Mouse (Mus musculus): ENCODE measurements around the gene Fbxw4. TPM values are rescaled to one million over a fixed set of nuclear protein-coding genes. Genes with fewer than 3 reads are reported as not detected.

Gene Fbxw4
- total RNA-seq, 2 experiments from 2014 or later, result 24.0 to 25.0 TPM

DNA sequence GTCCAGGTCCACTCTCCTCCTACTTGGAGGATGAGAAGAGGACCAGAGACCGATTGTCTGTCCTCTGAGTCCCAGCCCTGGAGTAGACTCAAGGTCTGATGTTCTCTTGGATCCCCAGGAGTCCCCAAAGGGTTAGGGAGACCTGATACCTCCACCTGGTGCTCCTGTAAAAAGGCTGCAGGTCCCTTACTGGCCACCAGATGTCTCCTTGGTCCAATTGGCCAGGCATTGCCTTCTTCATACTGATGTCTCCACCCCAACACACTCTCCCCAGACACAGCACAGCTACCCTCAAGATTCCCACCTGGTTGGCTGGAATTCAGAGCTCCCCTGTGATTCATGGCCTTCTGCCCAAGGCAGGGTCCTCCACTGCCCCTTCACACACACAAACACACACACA, 122.6 kb downstream of the Fbxw4 start:
- peak; percentile 68 for DNase-seq

DNA sequence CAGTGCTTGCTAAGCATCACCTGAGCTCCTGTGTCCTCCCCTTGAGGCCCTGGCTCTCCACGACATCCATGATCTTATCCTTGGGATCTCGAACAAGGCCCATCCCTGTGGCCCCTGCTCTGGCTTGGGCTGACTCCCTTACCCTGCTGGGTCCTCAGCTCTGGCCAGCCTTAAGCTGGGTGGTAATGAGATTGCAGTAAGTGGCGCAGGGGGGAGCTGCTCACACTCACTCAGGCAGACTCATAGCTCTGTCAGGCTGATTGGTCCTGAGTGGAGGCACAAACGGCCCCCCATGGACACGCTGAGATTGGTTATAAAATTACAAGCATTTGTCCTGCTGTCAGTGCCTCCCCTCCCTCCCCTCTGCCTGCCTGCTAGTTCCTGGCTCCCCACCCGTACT, 124.2 kb downstream of the Fbxw4 start:
- DNase-seq, result no peak

DNA sequence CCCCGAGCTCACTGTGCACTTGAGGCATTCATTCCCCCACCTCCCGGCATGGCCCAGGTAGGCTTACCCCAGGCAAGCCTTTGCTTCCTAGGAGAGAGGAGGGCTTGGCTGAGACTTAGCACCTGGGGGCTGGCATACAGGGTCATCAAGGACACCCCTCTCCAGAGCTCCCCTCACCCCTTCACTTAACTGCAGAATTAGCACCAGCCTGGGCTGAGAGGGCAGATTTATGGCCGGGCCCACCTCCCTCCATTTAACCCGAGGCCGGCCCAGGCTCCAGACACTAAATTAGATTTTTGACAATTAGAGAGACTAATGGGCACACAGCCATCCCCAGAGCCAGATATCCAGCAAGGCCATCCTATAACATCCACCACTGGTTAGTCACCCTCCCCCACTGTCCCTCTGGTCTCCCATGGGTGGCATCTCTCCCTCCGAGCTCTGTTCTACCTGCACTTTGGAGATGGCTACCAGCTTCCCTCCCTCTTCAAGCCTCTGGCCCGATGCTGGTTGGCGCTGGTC, 124.8 kb downstream of the Fbxw4 start:
- DNase-seq, result no peak

GRCm38 (mm10) chr19:45533617-45534016, 126.5 kb downstream of the Fbxw4 start:
- DNase-seq, result no peak

- DNase-seq, result no peak
Measured at GRCm38 (mm10) chr19:45531554-45531953, 128.6 kb downstream of the Fbxw4 start.

DNA sequence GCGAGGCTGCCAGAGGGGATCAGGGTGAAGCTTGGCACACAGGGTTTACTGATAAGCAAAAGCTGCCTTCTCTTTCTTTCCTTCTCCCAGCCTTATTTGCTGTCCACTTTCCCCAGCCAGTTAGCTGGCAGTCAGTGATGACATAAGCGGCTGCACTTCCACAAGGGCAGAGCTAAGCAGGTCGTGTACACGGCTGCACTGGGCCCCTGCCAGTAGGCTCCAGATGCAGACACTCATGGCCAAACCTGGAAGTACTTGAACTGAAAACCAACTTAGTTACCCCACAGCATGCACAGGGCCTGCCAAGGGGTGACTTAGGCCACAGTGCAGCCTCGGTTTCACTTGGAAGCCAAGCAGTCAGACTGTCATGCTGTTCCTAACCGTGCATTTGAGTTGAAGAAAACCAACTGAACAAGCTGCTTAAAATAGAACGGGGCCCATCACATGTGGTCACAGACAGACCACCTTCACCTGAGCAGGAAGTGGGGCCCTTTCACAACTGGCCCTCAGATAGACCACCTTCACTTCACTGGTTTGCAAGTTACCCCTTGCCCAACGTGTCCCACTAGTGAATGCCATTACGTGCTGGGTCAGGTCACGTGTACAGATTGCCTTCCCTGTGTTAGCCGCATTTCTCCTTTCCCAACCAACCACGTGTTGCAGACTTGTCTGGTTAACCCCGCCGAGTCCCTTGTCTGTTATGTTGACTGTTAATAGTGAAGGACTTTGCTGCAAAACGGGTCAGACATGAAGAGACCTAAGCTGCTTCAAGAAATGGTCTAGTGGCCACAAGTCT, 129.7 kb downstream of the Fbxw4 start:
- DNase-seq, result peak; percentile 62

- DNase-seq, result no peak
Measured at GRCm38 (mm10) chr19:45529294-45529693, 130.8 kb downstream of the Fbxw4 start.

Other genes with a start within 250 kb of the Fbxw4 start
- gene Poll, start 99.8 kb downstream of the Fbxw4 start, total RNA-seq (2021), result 1 to 10 TPM; 8.1 to 8.5 TPM
- gene Gm17018, start 99.7 kb downstream of the Fbxw4 start, total RNA-seq (2021), result 10 to 100 TPM; 17.2 to 22.8 TPM
- under 1 TPM in 1 of 2 experiments, not detected in 1; 0.45 TPM for gene Fgf8, start 82.6 kb upstream of the Fbxw4 start, total RNA-seq (2021)
- gene Npm3, start 89.3 kb upstream of the Fbxw4 start, total RNA-seq (2021), result 10 to 100 TPM; 25.4 to 27.8 TPM
- 10 to 100 TPM; 82.8 to 89.2 TPM for gene Mgea5, start 123.5 kb upstream of the Fbxw4 start, total RNA-seq (2021)
- 10 to 100 TPM; 69.8 to 85.1 TPM for gene Kcnip2, start 155.7 kb upstream of the Fbxw4 start, total RNA-seq (2021)

Data from heart, postnatal 4 days (tissue).